Mouse (Mus musculus): ENCODE data around the gene Zc3h10.

- TF ChIP-seq CTCF (IDR thresholded peaks at IDR 0.05; ENCODE audit: borderline replicate concordance, insufficient read depth, low read depth, low read length) = no peak
- TF ChIP-seq POLR2A (IDR thresholded peaks at IDR 0.05; ENCODE audit: borderline replicate concordance, insufficient read depth, low read length) = no peak
Observed at GRCm38 (mm10) chr10:128535206-128535605, 12.4 kb downstream of the Zc3h10 start.

Measured in cerebellum, adult 2 months (tissue).